Comparison of ENCODE assay signal across 9 mouse cellular contexts in genomic region chr5:115191880-115192827, GRCm38 (mm10). TPM values are rescaled to one million over a fixed set of nuclear protein-coding genes. Genes with fewer than 3 reads are reported as not detected.
DNase-seq lines count a peak whose midpoint lies in the region; ATAC-seq and TF ChIP-seq lines count a peak whose summit lies in the region.
"Had no signal": no experiment of that assay in that cellular context is flagged by ENCODE, and none has a peak within 500 bp of the region (broad histone marks: within the 10 kb centered on the region; RNA-seq: fewer than 3 reads in every experiment).

No protein-coding gene starts in this region.

- peak overlapping the region; percentile 61; the same call in 1 of the 2 replicates for H3K4me3 ChIP-seq in intestine, embryonic 15.5 days (replicated peaks)
- H3K4me3 ChIP-seq in intestine, embryonic 16.5 days (ENCODE audit: low read length) = no peak overlapping the region
- peak overlapping the region; percentile 73 for H3K4me3 ChIP-seq in forebrain, embryonic 10.5 days
- peak overlapping the region; percentile 71 for H3K4me3 ChIP-seq in midbrain, embryonic 12.5 days

- H3K27ac ChIP-seq in intestine, embryonic 15.5 days = no peak overlapping the region
- no peak overlapping the region for H3K27ac ChIP-seq in intestine, embryonic 16.5 days (ENCODE audit: low read length)
- H3K27ac ChIP-seq in forebrain, embryonic 10.5 days = no peak overlapping the region
- H3K27ac ChIP-seq in midbrain, embryonic 12.5 days (replicated peaks) = no peak overlapping the region

- peak; percentile 62 for DNase-seq in brain, embryonic 14.5 days (ENCODE audit: low read depth)
- DNase-seq in forebrain, embryonic 10.5 days (ENCODE audit: extremely low spot score, low spot score) = peak; percentile 40
- no peak for DNase-seq in spleen, postnatal 10 days (ENCODE audit: low spot score in 2 of 2)
- no peak for DNase-seq in heart, postnatal 36 days
- no peak for DNase-seq in gastrocnemius, postnatal 14 days
- DNase-seq: lung, postnatal 14 days had no signal

- TF ChIP-seq POLR2A in brain, embryonic 14.5 days (IDR thresholded peaks at IDR 0.05; ENCODE audit: borderline replicate concordance, extremely low read depth, insufficient read depth, insufficient read length, poor library complexity, severe bottlenecking) = no peak

- WGBS in intestine, embryonic 15.5 days = 11% methylated on average over 29 of the region's 29 CpGs
- WGBS in intestine, embryonic 16.5 days = 10% methylated on average over 29 of the region's 29 CpGs
- 12% methylated on average over 29 of the region's 29 CpGs for WGBS in forebrain, embryonic 10.5 days
- 8% methylated on average over 29 of the region's 29 CpGs for WGBS in midbrain, embryonic 12.5 days

- H3K36me3 ChIP-seq in intestine, embryonic 15.5 days = no peaks in the 10 kb centered on the region
- no peaks in the 10 kb centered on the region for H3K36me3 ChIP-seq in intestine, embryonic 16.5 days (ENCODE audit: control insufficient read depth, insufficient read depth, low read length)
- H3K36me3 ChIP-seq in forebrain, embryonic 10.5 days (replicated peaks) = no peaks in the 10 kb centered on the region
- no peaks in the 10 kb centered on the region for H3K36me3 ChIP-seq in midbrain, embryonic 12.5 days

- no peak overlapping the region for H3K9ac ChIP-seq in intestine, embryonic 15.5 days
- H3K9ac ChIP-seq in intestine, embryonic 16.5 days (ENCODE audit: low read depth, low read length) = no peak overlapping the region
- no peak overlapping the region for H3K9ac ChIP-seq in midbrain, embryonic 12.5 days (replicated peaks)

- H3K9me3 ChIP-seq in intestine, embryonic 15.5 days = no peaks in the 10 kb centered on the region
- peaks cover 5% of the 10 kb centered on the region; the same call in 1 of the 2 replicates for H3K9me3 ChIP-seq in intestine, embryonic 16.5 days (ENCODE audit: control insufficient read depth, low read length)
- H3K9me3 ChIP-seq in forebrain, embryonic 10.5 days = 0 out of 2 replicates have a peak, but pooled peaks cover 4% of the 10 kb centered on the region
- H3K9me3 ChIP-seq in midbrain, embryonic 12.5 days = no peaks in the 10 kb centered on the region

- peaks cover 59% of the 10 kb centered on the region for H3K27me3 ChIP-seq in intestine, embryonic 15.5 days (replicated peaks)
- peaks cover 58% of the 10 kb centered on the region for H3K27me3 ChIP-seq in intestine, embryonic 16.5 days (replicated peaks; ENCODE audit: control insufficient read depth, insufficient read depth, low read length)
- H3K27me3 ChIP-seq in forebrain, embryonic 10.5 days (ENCODE audit: poor library complexity, severe bottlenecking) = peaks cover 97% of the 10 kb centered on the region
- H3K27me3 ChIP-seq in midbrain, embryonic 12.5 days = peaks cover 97% of the 10 kb centered on the region

- no peak for ATAC-seq in intestine, embryonic 15.5 days
- ATAC-seq in intestine, embryonic 16.5 days = no peak
- no peak for ATAC-seq in midbrain, embryonic 12.5 days (ENCODE audit: low FRiP score, low read depth)

- peak overlapping the region; percentile 100 for H3K4me2 ChIP-seq in intestine, embryonic 15.5 days (replicated peaks)
- H3K4me2 ChIP-seq in intestine, embryonic 16.5 days (ENCODE audit: low read depth, low read length) = no peak overlapping the region
- H3K4me2 ChIP-seq in midbrain, embryonic 12.5 days (replicated peaks) = peak overlapping the region; percentile 100

- intact Hi-C loops in heart, postnatal 36 days (cut with DNase I) = no loop called here
- intact Hi-C loops in gastrocnemius, postnatal 14 days (cut with DNase I; ENCODE audit: low total_unique reads) = no loop called here

- H3K4me1 ChIP-seq in intestine, embryonic 15.5 days (replicated peaks) = peaks cover 30% of the 10 kb centered on the region
- H3K4me1 ChIP-seq in intestine, embryonic 16.5 days (ENCODE audit: control insufficient read depth, insufficient read depth, low read length) = peaks cover 19% of the 10 kb centered on the region
- H3K4me1 ChIP-seq in forebrain, embryonic 10.5 days = peaks cover 48% of the 10 kb centered on the region
- H3K4me1 ChIP-seq in midbrain, embryonic 12.5 days = peaks cover 36% of the 10 kb centered on the region

- no peak for TF ChIP-seq CTCF in brain, embryonic 14.5 days (IDR thresholded peaks at IDR 0.05; ENCODE audit: borderline replicate concordance, extremely low read depth, insufficient read depth, insufficient read length)

RNA-seq across cellular contexts. Expression of gene Cabp1, which starts 2.0 kb away (rescaled TPM):
- polyA plus RNA-seq in intestine, embryonic 15.5 days (2015; fragmentation: Nextera tagmentation; extraction: Ambion mirVana) = 1.5 and 2.3 TPM in 2 replicates
- 0.80 and 1.2 TPM in 2 replicates for polyA plus RNA-seq in intestine, embryonic 16.5 days (2015; fragmentation: Nextera tagmentation; extraction: Ambion mirVana)
- polyA plus RNA-seq in brain, embryonic 14.5 days (2012; rRNA removed) = 28.6 and 32.9 TPM in 2 replicates
- 0.31 and 0.43 TPM in 2 replicates for polyA plus RNA-seq in forebrain, embryonic 10.5 days (2016; fragmentation: Nextera tagmentation; extraction: Ambion mirVana)
- polyA plus RNA-seq in midbrain, embryonic 12.5 days (2016; fragmentation: Nextera tagmentation; extraction: Ambion mirVana) = 2.3 and 3.6 TPM in 2 replicates
- total RNA-seq in heart, postnatal 36 days (2021) = 1 to 10 TPM; 1.8 to 3.2 TPM
- total RNA-seq in gastrocnemius, postnatal 14 days (2021) = 1 to 10 TPM; 1.2 to 1.3 TPM

RNA-seq across cellular contexts. Expression of gene Mlec, which starts 34.2 kb away (rescaled TPM):
- 89.9 and 113 TPM in 2 replicates for polyA plus RNA-seq in intestine, embryonic 15.5 days (2015; fragmentation: Nextera tagmentation; extraction: Ambion mirVana)
- polyA plus RNA-seq in intestine, embryonic 16.5 days (2015; fragmentation: Nextera tagmentation; extraction: Ambion mirVana) = 68.5 and 82.4 TPM in 2 replicates
- 63.6 and 80.4 TPM in 2 replicates for polyA plus RNA-seq in brain, embryonic 14.5 days (2012; rRNA removed)
- 64.2 and 67.3 TPM in 2 replicates for polyA plus RNA-seq in forebrain, embryonic 10.5 days (2016; fragmentation: Nextera tagmentation; extraction: Ambion mirVana)
- 50.0 and 57.1 TPM in 2 replicates for polyA plus RNA-seq in midbrain, embryonic 12.5 days (2016; fragmentation: Nextera tagmentation; extraction: Ambion mirVana)
- 10 to 100 TPM; 73.4 to 93.0 TPM for total RNA-seq in heart, postnatal 36 days (2021)
- total RNA-seq in gastrocnemius, postnatal 14 days (2021) = 100 to 1,000 TPM; 216 to 235 TPM

RNA-seq across cellular contexts. Expression of gene Pop5, which starts 43.5 kb away (rescaled TPM):
- 126 and 128 TPM in 2 replicates for polyA plus RNA-seq in intestine, embryonic 15.5 days (2015; fragmentation: Nextera tagmentation; extraction: Ambion mirVana)
- polyA plus RNA-seq in intestine, embryonic 16.5 days (2015; fragmentation: Nextera tagmentation; extraction: Ambion mirVana) = 124 and 141 TPM in 2 replicates
- polyA plus RNA-seq in brain, embryonic 14.5 days (2012; rRNA removed) = 57.0 and 82.5 TPM in 2 replicates
- polyA plus RNA-seq in forebrain, embryonic 10.5 days (2016; fragmentation: Nextera tagmentation; extraction: Ambion mirVana) = 116 and 119 TPM in 2 replicates
- polyA plus RNA-seq in midbrain, embryonic 12.5 days (2016; fragmentation: Nextera tagmentation; extraction: Ambion mirVana) = 76.7 and 79.0 TPM in 2 replicates
- 10 to 100 TPM; 31.5 to 35.5 TPM for total RNA-seq in heart, postnatal 36 days (2021)
- 10 to 100 TPM; 24.0 to 25.4 TPM for total RNA-seq in gastrocnemius, postnatal 14 days (2021)

RNA-seq across cellular contexts. Expression of gene Unc119b, which starts 57.4 kb away (rescaled TPM):
- 25.7 and 26.6 TPM in 2 replicates for polyA plus RNA-seq in intestine, embryonic 15.5 days (2015; fragmentation: Nextera tagmentation; extraction: Ambion mirVana)
- 22.1 and 23.2 TPM in 2 replicates for polyA plus RNA-seq in intestine, embryonic 16.5 days (2015; fragmentation: Nextera tagmentation; extraction: Ambion mirVana)
- 49.7 and 55.0 TPM in 2 replicates for polyA plus RNA-seq in brain, embryonic 14.5 days (2012; rRNA removed)
- polyA plus RNA-seq in forebrain, embryonic 10.5 days (2016; fragmentation: Nextera tagmentation; extraction: Ambion mirVana) = 75.4 and 77.6 TPM in 2 replicates
- polyA plus RNA-seq in midbrain, embryonic 12.5 days (2016; fragmentation: Nextera tagmentation; extraction: Ambion mirVana) = 62.3 and 65.9 TPM in 2 replicates
- 10 to 100 TPM; 17.7 to 21.3 TPM for total RNA-seq in heart, postnatal 36 days (2021)
- total RNA-seq in gastrocnemius, postnatal 14 days (2021) = 10 to 100 TPM; 12.2 to 12.7 TPM

Comparison
In these comparisons a context has a peak if more than half of its experiments do, and no peak if none do; other contexts are left out.
1. DNase-seq: peak in brain, embryonic 14.5 days (single experiment) and forebrain, embryonic 10.5 days (single experiment); none in spleen, postnatal 10 days (0 of 2), heart, postnatal 36 days (0 of 2) and gastrocnemius, postnatal 14 days (single experiment).